Mouse (Mus musculus): ENCODE data around the gene Rbm8a2. TPM values are rescaled to one million over a fixed set of nuclear protein-coding genes. Genes with fewer than 3 reads are reported as not detected.

Gene Rbm8a2
- polyA plus RNA-seq, 1 experiment from 2014 or later: 0.74 TPM

- WGBS: 68% methylated on average over 5 of the region's 5 CpGs
- no peak for ATAC-seq (ENCODE audit: low FRiP score)
- Histone ChIP-seq H3K4me1 (no peaks in the 10 kb centered on the region), H3K9me3 (replicated peaks) (no peaks in the 10 kb centered on the region), H3K4me3 (no peak overlapping the region), H3K9ac (no peak overlapping the region), H3K36me3 (no peaks in the 10 kb centered on the region), H3K27me3 (no peaks in the 10 kb centered on the region), H3K4me2 (replicated peaks) (no peak overlapping the region), H3K27ac (no peak overlapping the region)
Measured at GRCm38 (mm10) chr1:175970710-175971109, 8.2 kb downstream of the Rbm8a2 start.

GRCm38 (mm10) chr1:175967004-175967745 lies 11.7 kb downstream of the Rbm8a2 start:
- H3K27me3 ChIP-seq: no peaks in the 10 kb centered on the region
- no peak overlapping the region for H3K4me2 ChIP-seq (replicated peaks)
- H3K9ac ChIP-seq: no peak overlapping the region
- WGBS: 98% methylated on average over 4 of the region's 5 CpGs
- no peaks in the 10 kb centered on the region for H3K9me3 ChIP-seq (replicated peaks)
- H3K4me3 ChIP-seq: no peak overlapping the region
- no peaks in the 10 kb centered on the region for H3K4me1 ChIP-seq
- no peaks in the 10 kb centered on the region for H3K36me3 ChIP-seq
- no peak for ATAC-seq (ENCODE audit: low FRiP score)
- no peak overlapping the region for H3K27ac ChIP-seq

- no peak for ATAC-seq (ENCODE audit: low FRiP score)
- WGBS: 90% methylated on average over 2 of the region's 2 CpGs
- Histone ChIP-seq H3K27ac (no peak overlapping the region), H3K4me2 (replicated peaks) (no peak overlapping the region), H3K36me3 (no peaks in the 10 kb centered on the region), H3K9ac (no peak overlapping the region), H3K4me3 (no peak overlapping the region), H3K4me1 (no peaks in the 10 kb centered on the region), H3K27me3 (no peaks in the 10 kb centered on the region), H3K9me3 (replicated peaks) (no peaks in the 10 kb centered on the region)
Measured at GRCm38 (mm10) chr1:175961786-175962185, 17.1 kb downstream of the Rbm8a2 start.

- WGBS: 82% methylated on average over 2 of the region's 2 CpGs
- ATAC-seq (ENCODE audit: low FRiP score): no peak
- Histone ChIP-seq H3K4me1 (no peaks in the 10 kb centered on the region), H3K9me3 (replicated peaks) (no peaks in the 10 kb centered on the region), H3K27me3 (no peaks in the 10 kb centered on the region), H3K27ac (no peak overlapping the region), H3K9ac (no peak overlapping the region), H3K4me2 (replicated peaks) (no peak overlapping the region), H3K36me3 (no peaks in the 10 kb centered on the region), H3K4me3 (no peak overlapping the region)
Measured at GRCm38 (mm10) chr1:175950851-175951250, 28.1 kb downstream of the Rbm8a2 start.

- H3K27ac ChIP-seq: no peak overlapping the region
- H3K4me1 ChIP-seq: no peaks in the 10 kb centered on the region
- H3K9ac ChIP-seq: no peak overlapping the region
- ATAC-seq (ENCODE audit: low FRiP score): no peak
- no peaks in the 10 kb centered on the region for H3K36me3 ChIP-seq
- H3K4me3 ChIP-seq: no peak overlapping the region
- H3K27me3 ChIP-seq: no peaks in the 10 kb centered on the region
- no peaks in the 10 kb centered on the region for H3K9me3 ChIP-seq (replicated peaks)
- 67% methylated on average over 3 of the region's 3 CpGs for WGBS
- no peak overlapping the region for H3K4me2 ChIP-seq (replicated peaks)
Measured at GRCm38 (mm10) chr1:175950421-175950820, 28.5 kb downstream of the Rbm8a2 start.

- H3K27ac ChIP-seq: no peak overlapping the region
- ATAC-seq (ENCODE audit: low FRiP score): peak; percentile 75
- H3K27me3 ChIP-seq: no peaks in the 10 kb centered on the region
- H3K9me3 ChIP-seq (replicated peaks): no peaks in the 10 kb centered on the region
- no peak overlapping the region for H3K4me2 ChIP-seq (replicated peaks)
- H3K4me1 ChIP-seq: no peaks in the 10 kb centered on the region
- H3K36me3 ChIP-seq: no peaks in the 10 kb centered on the region
- H3K4me3 ChIP-seq: no peak overlapping the region
- no peak overlapping the region for H3K9ac ChIP-seq
- 63% methylated on average over 4 of the region's 4 CpGs for WGBS
Measured at GRCm38 (mm10) chr1:175946718-175947315, 32.1 kb downstream of the Rbm8a2 start.

- no peak overlapping the region for H3K27ac ChIP-seq
- WGBS: 87% methylated on average over 7 of the region's 7 CpGs
- no peak overlapping the region for H3K4me3 ChIP-seq
- no peak overlapping the region for H3K4me2 ChIP-seq (replicated peaks)
- H3K9ac ChIP-seq: no peak overlapping the region
- H3K9me3 ChIP-seq (replicated peaks): no peaks in the 10 kb centered on the region
- H3K4me1 ChIP-seq: no peaks in the 10 kb centered on the region
- ATAC-seq (ENCODE audit: low FRiP score): no peak
- H3K36me3 ChIP-seq: no peaks in the 10 kb centered on the region
- H3K27me3 ChIP-seq: no peaks in the 10 kb centered on the region
Measured at GRCm38 (mm10) chr1:175943168-175943567, 35.7 kb downstream of the Rbm8a2 start.

GRCm38 (mm10) chr1:175938731-175939130 lies 40.2 kb downstream of the Rbm8a2 start:
- Histone ChIP-seq H3K36me3 (no peaks in the 10 kb centered on the region), H3K4me1 (no peaks in the 10 kb centered on the region), H3K9ac (no peak overlapping the region), H3K27ac (no peak overlapping the region), H3K4me2 (replicated peaks) (no peak overlapping the region), H3K27me3 (no peaks in the 10 kb centered on the region), H3K9me3 (replicated peaks) (no peaks in the 10 kb centered on the region), H3K4me3 (no peak overlapping the region)
- WGBS: 81% methylated on average over 3 of the region's 3 CpGs
- no peak for ATAC-seq (ENCODE audit: low FRiP score)

- Histone ChIP-seq H3K9ac (peak overlapping the region; percentile 15; the same call in 1 of the 2 replicates), H3K4me3 (no peak overlapping the region), H3K4me1 (no peaks in the 10 kb centered on the region), H3K27me3 (no peaks in the 10 kb centered on the region), H3K9me3 (replicated peaks) (no peaks in the 10 kb centered on the region), H3K36me3 (no peaks in the 10 kb centered on the region), H3K4me2 (replicated peaks) (peak overlapping the region; percentile 47), H3K27ac (no peak overlapping the region)
- ATAC-seq (ENCODE audit: low FRiP score): peak; percentile 72
- 14% methylated on average over 11 of the region's 11 CpGs for WGBS
Measured at GRCm38 (mm10) chr1:175936282-175936737, 42.6 kb downstream of the Rbm8a2 start.

- no peaks in the 10 kb centered on the region for H3K27me3 ChIP-seq
Measured at GRCm38 (mm10) chr1:175931391-175931790, 47.5 kb downstream of the Rbm8a2 start.

More at GRCm38 (mm10) chr1:175931391-175931790, 47.5 kb downstream of the Rbm8a2 start:
- WGBS: 97% methylated on average over 5 of the region's 5 CpGs
- no peak overlapping the region for H3K4me2 ChIP-seq (replicated peaks)
- H3K9me3 ChIP-seq (replicated peaks): no peaks in the 10 kb centered on the region
- no peak overlapping the region for H3K4me3 ChIP-seq
- no peak overlapping the region for H3K9ac ChIP-seq
- H3K27ac ChIP-seq: no peak overlapping the region
- H3K4me1 ChIP-seq: no peaks in the 10 kb centered on the region
- no peak for ATAC-seq (ENCODE audit: low FRiP score)
- no peaks in the 10 kb centered on the region for H3K36me3 ChIP-seq

Measured in hindbrain, embryonic 12.5 days (tissue).